Mouse (Mus musculus): ENCODE data around the gene Cdk6. TPM values are rescaled to one million over a fixed set of nuclear protein-coding genes. Genes with fewer than 3 reads are reported as not detected.
"Not testable (repeated sequence)": the region's sequence is repeated elsewhere in the genome, so short reads cannot be mapped to it uniquely, and the experiment has no call there.

The Cdk6 gene
- polyA plus RNA-seq (2015; fragmentation: Nextera tagmentation; extraction: Ambion mirVana), result 10.2 and 12.4 TPM in 2 replicates

GRCm38 (mm10) chr5:3341111-3341911, at the start of gene Cdk6:
Gene Cdk6 (plus strand): TSS chr5:3341485.
- peak; percentile 35 for ATAC-seq (replicated peaks)
- peaks cover 35% of the 10 kb centered on the region for H3K4me1 ChIP-seq
- peak within 1 kb of the TSS; percentile 93 for H3K4me2 ChIP-seq
- H3K36me3 ChIP-seq (replicated peaks), result no peaks in the 10 kb centered on the region
- peaks cover 14% of the 10 kb centered on the region for H3K27me3 ChIP-seq (replicated peaks)
- peak within 1 kb of the TSS; percentile 26 for H3K27ac ChIP-seq
- H3K9ac ChIP-seq, result peak within 1 kb of the TSS; percentile 30
- under 1% methylated on average over 54 of the region's 59 CpGs for WGBS
- H3K9me3 ChIP-seq, result no peaks in the 10 kb centered on the region
- peak within 1 kb of the TSS; percentile 66 for H3K4me3 ChIP-seq

GRCm38 (mm10) chr5:3293666-3294065, 47.6 kb upstream of the Cdk6 start:
- Histone ChIP-seq H3K4me1 (no peaks in the 10 kb centered on the region; the same call in 1 of the 2 replicates), H3K27ac (no peak overlapping the region)
- WGBS, result 83% methylated on average over 4 of the region's 4 CpGs

DNA sequence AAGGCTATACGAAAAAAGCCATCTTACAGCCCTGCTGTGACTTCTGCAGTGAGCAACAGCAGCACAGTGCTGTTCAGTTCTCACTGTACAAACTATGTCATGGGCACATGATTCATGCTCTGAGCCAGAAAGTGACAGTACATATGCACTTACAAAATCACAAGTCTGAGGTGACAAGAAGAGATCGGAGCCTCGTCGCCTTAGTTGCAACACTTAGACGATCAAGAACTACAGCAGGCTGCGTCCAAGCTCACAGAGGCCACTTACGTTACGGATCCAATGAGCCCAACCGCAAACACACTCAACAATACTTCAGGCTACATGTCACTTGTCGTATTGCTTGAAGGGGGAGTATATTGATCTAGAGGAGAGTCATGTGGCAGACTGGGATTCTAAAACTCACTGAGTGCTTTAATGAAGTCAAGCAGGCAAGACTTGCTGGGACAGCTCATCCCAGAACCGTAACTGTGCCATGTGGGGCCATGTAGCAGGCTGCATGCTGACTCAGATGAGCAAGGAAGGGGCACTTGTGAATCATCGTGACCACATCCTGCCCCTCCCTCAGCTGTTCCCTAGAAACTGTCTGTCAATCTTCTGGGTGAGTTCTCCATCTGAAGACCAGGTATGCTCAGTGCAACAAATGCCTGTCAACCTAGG, 40.4 kb upstream of the Cdk6 start:
- Histone ChIP-seq H3K4me2 (no peak overlapping the region), H3K9me3 (no peaks in the 10 kb centered on the region), H3K27ac (no peak overlapping the region), H3K9ac (no peak overlapping the region), H3K4me1 (no peaks in the 10 kb centered on the region), H3K36me3 (replicated peaks) (no peaks in the 10 kb centered on the region), H3K27me3 (replicated peaks) (no peaks in the 10 kb centered on the region), H3K4me3 (no peak overlapping the region)
- WGBS, result 84% methylated on average over 12 of the region's 12 CpGs
- ATAC-seq (replicated peaks), result no peak

More at GRCm38 (mm10) chr5:3293666-3294065, 47.6 kb upstream of the Cdk6 start:
- no peak overlapping the region for H3K9ac ChIP-seq
- no peak overlapping the region for H3K4me3 ChIP-seq
- H3K9me3 ChIP-seq, result no peaks in the 10 kb centered on the region
- no peaks in the 10 kb centered on the region for H3K36me3 ChIP-seq (replicated peaks)
- H3K4me2 ChIP-seq, result no peak overlapping the region
- ATAC-seq (replicated peaks), result no peak
- no peaks in the 10 kb centered on the region for H3K27me3 ChIP-seq (replicated peaks)

- H3K27me3 ChIP-seq (replicated peaks), result no peaks in the 10 kb centered on the region
- no peak overlapping the region for H3K4me2 ChIP-seq
- H3K4me1 ChIP-seq, result no peaks in the 10 kb centered on the region
- no peaks in the 10 kb centered on the region for H3K9me3 ChIP-seq
- H3K36me3 ChIP-seq (replicated peaks), result no peaks in the 10 kb centered on the region
- H3K9ac ChIP-seq, result no peak overlapping the region
- ATAC-seq (replicated peaks), result no peak
- H3K4me3 ChIP-seq, result no peak overlapping the region
- WGBS, result 67% methylated on average over 5 of the region's 5 CpGs
- no peak overlapping the region for H3K27ac ChIP-seq
These were observed 39.8 kb upstream of the Cdk6 start for GRCm38 (mm10) chr5:3301535-3301934.

GRCm38 (mm10) chr5:3303876-3304275, 37.4 kb upstream of the Cdk6 start:
- Histone ChIP-seq H3K4me2 (no peak overlapping the region), H3K4me3 (no peak overlapping the region), H3K9ac (no peak overlapping the region), H3K4me1 (no peaks in the 10 kb centered on the region), H3K9me3 (no peaks in the 10 kb centered on the region), H3K36me3 (replicated peaks) (no peaks in the 10 kb centered on the region), H3K27me3 (replicated peaks) (no peaks in the 10 kb centered on the region), H3K27ac (no peak overlapping the region)
- WGBS, result 96% methylated on average over 9 of the region's 9 CpGs
- ATAC-seq (replicated peaks), result no peak

DNA sequence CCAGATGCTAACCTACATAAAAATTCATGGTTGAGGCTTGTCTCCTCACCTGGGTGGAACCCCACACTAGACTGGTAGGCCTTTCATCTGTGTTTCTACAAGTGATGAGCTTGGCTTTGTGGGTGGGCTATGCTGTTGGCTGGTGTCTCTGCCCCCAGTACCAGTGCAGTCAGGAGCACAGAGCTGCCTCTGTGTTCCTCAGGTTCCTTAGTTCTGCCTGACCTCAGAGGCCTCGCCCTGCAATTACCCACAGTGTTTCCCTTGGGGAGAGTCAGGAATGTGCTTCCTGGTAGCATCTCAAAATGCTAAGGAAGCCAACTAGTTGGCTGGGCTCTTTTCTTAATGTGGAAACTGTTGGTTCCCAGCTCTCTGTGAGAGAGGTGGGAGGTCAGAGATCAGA, 35.1 kb upstream of the Cdk6 start:
- Histone ChIP-seq H3K36me3 (replicated peaks) (no peaks in the 10 kb centered on the region), H3K9me3 (no peaks in the 10 kb centered on the region), H3K9ac (no peak overlapping the region), H3K27me3 (replicated peaks) (no peaks in the 10 kb centered on the region), H3K4me2 (no peak overlapping the region), H3K4me1 (no peaks in the 10 kb centered on the region), H3K4me3 (no peak overlapping the region), H3K27ac (no peak overlapping the region)
- ATAC-seq (replicated peaks), result no peak
- WGBS, result 80% methylated on average over 1 of the region's 1 CpGs

GRCm38 (mm10) chr5:3309122-3309521, 32.2 kb upstream of the Cdk6 start:
- Histone ChIP-seq H3K27me3 (replicated peaks) (no peaks in the 10 kb centered on the region), H3K36me3 (replicated peaks) (no peaks in the 10 kb centered on the region), H3K4me1 (no peaks in the 10 kb centered on the region), H3K4me2 (no peak overlapping the region), H3K9me3 (no peaks in the 10 kb centered on the region), H3K27ac (no peak overlapping the region), H3K4me3 (no peak overlapping the region), H3K9ac (no peak overlapping the region)
- no peak for ATAC-seq (replicated peaks)

DNA sequence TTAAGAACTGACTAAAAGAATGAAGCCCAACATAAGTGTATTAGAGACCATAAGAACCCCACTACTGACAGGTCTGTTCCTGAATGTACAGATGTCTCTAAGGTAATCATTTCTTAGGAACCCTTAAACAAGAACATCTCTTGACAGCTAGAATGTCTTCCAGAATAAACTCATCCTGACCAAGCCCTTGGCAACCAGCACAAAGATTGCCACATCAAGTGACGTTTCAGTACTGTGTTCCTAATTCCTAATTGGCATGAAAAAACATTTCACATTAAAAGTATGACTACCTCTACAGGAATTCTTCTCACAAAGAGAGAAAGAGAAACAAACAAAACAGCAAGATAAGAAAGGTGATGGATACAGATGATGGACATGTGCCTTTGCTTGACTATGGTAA, 31.7 kb upstream of the Cdk6 start:
- no peak for ATAC-seq (replicated peaks)
- no peak overlapping the region for H3K4me2 ChIP-seq
- 84% methylated on average over 1 of the region's 1 CpGs for WGBS

DNA sequence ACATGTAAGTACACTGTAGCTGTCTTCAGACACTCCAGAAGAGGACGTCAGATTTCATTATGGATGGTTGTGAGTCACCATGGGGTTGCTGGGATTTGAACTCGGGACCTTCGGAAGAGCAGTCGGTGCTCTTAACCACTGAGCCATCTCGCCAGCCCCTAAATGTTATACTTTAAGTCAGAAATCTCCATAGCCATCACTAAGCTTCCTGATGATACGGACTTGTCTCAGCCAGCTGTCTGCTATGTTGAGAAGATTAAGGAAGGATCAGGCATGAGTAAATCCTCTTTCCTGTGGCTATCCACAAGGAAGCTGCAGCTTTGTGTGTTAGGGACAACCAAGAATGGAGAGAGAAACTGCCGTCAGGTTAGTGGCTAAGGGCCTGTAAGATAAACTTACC, 30.1 kb upstream of the Cdk6 start:
- WGBS, result 78% methylated on average over 7 of the region's 7 CpGs
- H3K4me1 ChIP-seq; ATAC-seq (replicated peaks); H3K9ac ChIP-seq; H3K36me3 ChIP-seq (replicated peaks); H3K4me3 ChIP-seq; H3K27me3 ChIP-seq (replicated peaks); H3K9me3 ChIP-seq; H3K4me2 ChIP-seq; H3K27ac ChIP-seq: not testable (repeated sequence)

More for the DNA sequence above, 31.7 kb upstream of the Cdk6 start:
- no peak overlapping the region for H3K9ac ChIP-seq
- no peaks in the 10 kb centered on the region for H3K4me1 ChIP-seq
- no peaks in the 10 kb centered on the region for H3K27me3 ChIP-seq (replicated peaks)
- no peak overlapping the region for H3K27ac ChIP-seq
- H3K9me3 ChIP-seq, result no peaks in the 10 kb centered on the region
- no peaks in the 10 kb centered on the region for H3K36me3 ChIP-seq (replicated peaks)
- no peak overlapping the region for H3K4me3 ChIP-seq

DNA sequence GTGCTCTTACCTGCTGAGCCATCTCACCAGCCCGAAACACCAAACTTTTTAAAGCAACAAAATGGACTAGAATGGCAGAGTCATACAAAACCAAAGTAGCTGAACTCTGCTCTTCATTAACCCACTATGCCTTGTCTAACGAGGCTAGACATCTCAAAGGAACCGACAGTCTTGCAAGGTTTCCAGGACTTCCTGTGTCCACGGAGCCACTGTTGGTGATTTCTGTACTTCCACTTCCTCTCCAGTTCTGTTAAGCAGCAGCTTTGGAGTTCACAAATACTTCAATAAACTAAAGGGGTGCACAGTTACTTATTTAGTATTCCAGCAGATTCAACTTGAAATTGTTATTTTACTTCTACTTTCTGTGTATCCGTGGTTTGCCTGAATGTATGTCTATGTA, 23.6 kb upstream of the Cdk6 start:
- not testable (repeated sequence) for H3K4me2 ChIP-seq; ATAC-seq (replicated peaks); H3K9ac ChIP-seq; H3K27me3 ChIP-seq (replicated peaks); H3K27ac ChIP-seq; H3K4me3 ChIP-seq; H3K36me3 ChIP-seq (replicated peaks); H3K4me1 ChIP-seq; H3K9me3 ChIP-seq
- WGBS, result 88% methylated on average over 5 of the region's 5 CpGs

- 12% methylated on average over 1 of the region's 1 CpGs for WGBS
- H3K9me3 ChIP-seq, result no peaks in the 10 kb centered on the region
- no peaks in the 10 kb centered on the region for H3K36me3 ChIP-seq (replicated peaks)
- H3K4me2 ChIP-seq, result no peak overlapping the region
- H3K9ac ChIP-seq, result no peak overlapping the region
- no peak for ATAC-seq (replicated peaks)
- no peaks in the 10 kb centered on the region for H3K4me1 ChIP-seq
- no peak overlapping the region for H3K4me3 ChIP-seq
- no peak overlapping the region for H3K27ac ChIP-seq
- no peaks in the 10 kb centered on the region for H3K27me3 ChIP-seq (replicated peaks)
These were observed 21.1 kb upstream of the Cdk6 start for GRCm38 (mm10) chr5:3320225-3320624.

DNA sequence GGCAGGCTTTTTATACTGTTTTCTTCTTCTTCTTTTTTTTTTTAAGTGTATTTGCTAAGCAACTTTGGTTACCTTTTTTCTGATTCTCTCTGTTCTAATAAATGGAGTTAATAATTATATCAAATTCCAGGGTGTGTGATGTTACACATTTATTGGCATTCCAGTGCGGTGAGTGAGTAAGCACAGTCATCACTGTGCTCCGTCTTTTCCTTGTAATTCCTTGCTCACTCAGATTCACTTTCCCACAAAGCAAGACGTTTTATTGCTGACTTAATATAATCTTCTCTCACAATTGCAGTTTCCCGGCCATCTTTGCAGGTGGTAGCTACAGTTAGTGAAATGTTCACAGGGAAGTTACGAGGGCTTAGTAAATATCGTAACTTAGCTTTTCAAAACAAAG, 19.2 kb upstream of the Cdk6 start:
- H3K4me1 ChIP-seq, result no peaks in the 10 kb centered on the region
- WGBS, result 88% methylated on average over 6 of the region's 6 CpGs
- H3K27me3 ChIP-seq (replicated peaks), result no peaks in the 10 kb centered on the region
- H3K9me3 ChIP-seq, result no peaks in the 10 kb centered on the region
- H3K27ac ChIP-seq, result no peak overlapping the region
- no peak for ATAC-seq (replicated peaks)
- H3K4me3 ChIP-seq, result no peak overlapping the region
- H3K4me2 ChIP-seq, result no peak overlapping the region
- no peak overlapping the region for H3K9ac ChIP-seq
- H3K36me3 ChIP-seq (replicated peaks), result no peaks in the 10 kb centered on the region

DNA sequence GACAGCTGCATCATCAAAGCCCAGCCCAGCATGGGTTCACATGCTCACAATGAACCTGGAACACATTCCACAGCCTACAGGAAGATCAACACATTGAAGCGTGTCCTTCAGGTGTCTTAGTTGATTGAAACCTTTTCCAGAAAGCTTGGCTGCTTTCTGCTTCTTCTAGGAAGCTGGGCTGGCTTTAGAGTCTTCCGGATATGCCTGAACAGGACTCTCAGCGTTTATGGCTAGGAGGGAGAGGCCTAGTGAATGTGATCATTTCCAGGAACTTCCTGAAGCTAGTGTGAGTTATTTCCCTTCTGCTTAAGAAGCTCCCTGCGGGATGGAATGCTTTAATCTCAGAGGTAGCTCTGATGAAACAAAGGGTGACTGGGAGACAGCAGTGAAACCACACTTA, 17.2 kb upstream of the Cdk6 start:
- no peak overlapping the region for H3K4me2 ChIP-seq
- no peaks in the 10 kb centered on the region for H3K4me1 ChIP-seq
- WGBS, result 69% methylated on average over 4 of the region's 4 CpGs
- no peak overlapping the region for H3K27ac ChIP-seq
- no peak overlapping the region for H3K4me3 ChIP-seq
- H3K36me3 ChIP-seq (replicated peaks), result no peaks in the 10 kb centered on the region
- no peak for ATAC-seq (replicated peaks)
- H3K9me3 ChIP-seq, result no peaks in the 10 kb centered on the region
- no peaks in the 10 kb centered on the region for H3K27me3 ChIP-seq (replicated peaks)
- no peak overlapping the region for H3K9ac ChIP-seq

Measured in midbrain, embryonic 15.5 days (tissue).